Comparison of ENCODE assay signal across 8 mouse cellular contexts in genomic region chr7:122470370-122471280, GRCm38 (mm10).
DNase-seq lines count a peak whose midpoint lies in the region; ATAC-seq lines count a peak whose summit lies in the region.

No protein-coding gene starts in this region.

- H3K9me3 ChIP-seq in hindbrain, embryonic 10.5 days, result peaks cover 8% of the 10 kb centered on the region
- peaks cover 8% of the 10 kb centered on the region; the same call in 1 of the 2 replicates for H3K9me3 ChIP-seq in hindbrain, embryonic 12.5 days (replicated peaks)
- H3K9me3 ChIP-seq in midbrain, embryonic 13.5 days, result peaks cover 6% of the 10 kb centered on the region; the same call in 1 of the 2 replicates

- ATAC-seq in hindbrain, embryonic 12.5 days (ENCODE audit: low FRiP score), result no peak
- ATAC-seq in midbrain, embryonic 13.5 days, result peak; percentile 77

- H3K9ac ChIP-seq in hindbrain, embryonic 12.5 days, result no peak overlapping the region
- no peak overlapping the region for H3K9ac ChIP-seq in midbrain, embryonic 13.5 days (replicated peaks)

- WGBS in hindbrain, embryonic 10.5 days, result 57% methylated on average over 18 of the region's 18 CpGs
- whole genome bisulfite sequencing in hindbrain, embryonic 12.5 days, result 52% methylated on average over 18 of the region's 18 CpGs
- WGBS in midbrain, embryonic 13.5 days, result 54% methylated on average over 18 of the region's 18 CpGs

- H3K27ac ChIP-seq in hindbrain, embryonic 10.5 days, result no peak overlapping the region
- H3K27ac ChIP-seq in hindbrain, embryonic 12.5 days, result no peak overlapping the region
- no peak overlapping the region; the same call in 1 of the 2 replicates for H3K27ac ChIP-seq in midbrain, embryonic 13.5 days

- H3K4me3 ChIP-seq in hindbrain, embryonic 10.5 days, result no peak overlapping the region
- no peak overlapping the region for H3K4me3 ChIP-seq in hindbrain, embryonic 12.5 days
- H3K4me3 ChIP-seq in midbrain, embryonic 13.5 days (replicated peaks), result no peak overlapping the region

- H3K4me1 ChIP-seq in hindbrain, embryonic 10.5 days (replicated peaks), result no peaks in the 10 kb centered on the region
- H3K4me1 ChIP-seq in hindbrain, embryonic 12.5 days, result 0 out of 2 replicates have a peak, but pooled peaks cover 2% of the 10 kb centered on the region
- no peaks in the 10 kb centered on the region for H3K4me1 ChIP-seq in midbrain, embryonic 13.5 days (replicated peaks)

- H3K27me3 ChIP-seq in hindbrain, embryonic 10.5 days (ENCODE audit: insufficient read depth, poor library complexity, severe bottlenecking), result no peaks in the 10 kb centered on the region
- H3K27me3 ChIP-seq in hindbrain, embryonic 12.5 days, result no peaks in the 10 kb centered on the region
- H3K27me3 ChIP-seq in midbrain, embryonic 13.5 days, result no peaks in the 10 kb centered on the region

- no peak overlapping the region for H3K4me2 ChIP-seq in hindbrain, embryonic 12.5 days (replicated peaks)
- no peak overlapping the region for H3K4me2 ChIP-seq in midbrain, embryonic 13.5 days (replicated peaks)

- intact Hi-C loops in left cerebral cortex, postnatal 10 days (cut with DNase I), result loop anchor here (2.0 to 5.0 kb wide), 2 partner anchors 202 to 450 kb away; partner anchors contain the start of gene Cacng3

- peak; percentile 73 for DNase-seq in hindbrain, embryonic 10.5 days (ENCODE audit: low spot score)
- peak; percentile 87 for DNase-seq in cerebellum, postnatal 10 days
- peak; percentile 49 to 65 for DNase-seq in frontal cortex, postnatal 25 days (ENCODE audit: low spot score in 2 of 2)
- peak; percentile 78 for DNase-seq in induced T-regulatory cell, adult 2 months (ENCODE audit: low read depth)
- peak; percentile 49 to 75 for DNase-seq in left cerebral cortex, postnatal 10 days (ENCODE audit: extremely low spot score in 1 of 2, low spot score in 2 of 2)
- DNase-seq in spleen, adult 12 weeks (ENCODE audit: low spot score), result peak; percentile 6

- H3K36me3 ChIP-seq in hindbrain, embryonic 10.5 days, result peaks cover 3% of the 10 kb centered on the region; the same call in 1 of the 2 replicates
- no peaks in the 10 kb centered on the region for H3K36me3 ChIP-seq in hindbrain, embryonic 12.5 days
- no peaks in the 10 kb centered on the region for H3K36me3 ChIP-seq in midbrain, embryonic 13.5 days

Comparison
In these comparisons a context has a peak if more than half of its experiments do, and no peak if none do; other contexts are left out.
1. DNase-seq: peak in every context shown above with its lines; median percentile 87 in cerebellum, postnatal 10 days; 78 in induced T-regulatory cell, adult 2 months; 73 in hindbrain, embryonic 10.5 days; 62 in left cerebral cortex, postnatal 10 days; 57 in frontal cortex, postnatal 25 days; 6 in spleen, adult 12 weeks.